Mouse (Mus musculus): ENCODE data around the gene Bcl2l11. TPM values are rescaled to one million over a fixed set of nuclear protein-coding genes. Genes with fewer than 3 reads are reported as not detected.

Bcl2l11 gene
- polyA plus RNA-seq, 1 experiment: 10.2 TPM

DNA sequence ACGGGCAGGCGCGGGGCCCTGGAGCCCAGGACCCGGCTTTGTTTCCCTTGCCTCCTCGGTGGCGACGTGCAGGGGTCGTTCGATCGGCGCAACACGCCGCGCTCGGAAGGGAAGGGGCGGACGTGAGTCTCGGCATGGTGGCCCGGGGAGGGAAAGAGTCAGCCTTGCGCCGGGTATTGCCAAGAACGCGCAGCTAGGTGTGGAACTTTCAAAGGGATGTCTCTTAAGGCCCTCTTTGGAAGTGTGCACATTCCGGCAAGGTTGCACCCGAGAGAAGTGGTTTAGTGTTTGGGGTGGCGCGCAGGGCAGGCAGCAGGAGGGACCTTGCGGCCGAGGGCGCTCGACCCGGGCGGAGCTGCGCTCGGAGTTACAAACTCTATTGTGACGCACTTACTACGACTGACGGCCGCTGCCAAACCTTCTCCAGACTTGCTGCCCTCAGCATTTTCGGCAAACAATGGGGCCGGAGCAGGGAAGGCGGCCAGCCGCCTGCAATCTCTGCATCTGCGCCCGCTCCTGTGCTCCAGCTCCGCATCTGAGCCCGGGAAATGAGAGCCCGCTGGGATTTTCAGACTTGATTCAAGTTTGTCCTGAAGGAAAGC is 2.0 kb downstream of the Bcl2l11 start:
- no peak for TF ChIP-seq POLR2A (IDR thresholded peaks at IDR 0.05; ENCODE audit: borderline replicate concordance, control insufficient read depth, low read depth, low read length)
- no peak for TF ChIP-seq CTCF (IDR thresholded peaks at IDR 0.05; ENCODE audit: control insufficient read depth, insufficient read depth, low read length)
- Histone ChIP-seq H3K27ac (ENCODE audit: control insufficient read depth, insufficient read depth, low read depth, low read length, poor library complexity) (peak overlapping the region; percentile 70), H3K4me1 (ENCODE audit: control insufficient read depth, insufficient read depth, low read length) (peaks cover 2% of the 10 kb centered on the region), H3K4me3 (replicated peaks; ENCODE audit: control insufficient read depth, low read depth, low read length) (peak overlapping the region; percentile 77)
- under 1% methylated on average over 48 of the region's 48 CpGs for WGBS

DNA sequence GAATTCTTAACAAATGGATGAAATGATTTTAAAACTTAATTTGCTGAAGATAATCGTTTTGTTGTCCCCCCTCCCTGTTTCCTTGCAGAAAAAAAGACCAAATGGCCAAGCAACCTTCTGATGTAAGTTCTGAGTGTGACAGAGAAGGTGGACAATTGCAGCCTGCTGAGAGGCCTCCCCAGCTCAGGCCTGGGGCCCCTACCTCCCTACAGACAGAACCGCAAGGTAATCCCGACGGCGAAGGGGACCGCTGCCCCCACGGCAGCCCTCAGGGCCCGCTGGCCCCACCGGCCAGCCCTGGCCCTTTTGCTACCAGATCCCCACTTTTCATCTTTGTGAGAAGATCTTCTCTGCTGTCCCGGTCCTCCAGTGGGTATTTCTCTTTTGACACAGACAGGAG is 2.7 kb downstream of the Bcl2l11 start:
- peaks cover 2% of the 10 kb centered on the region for H3K4me1 ChIP-seq (ENCODE audit: control insufficient read depth, insufficient read depth, low read length)
- H3K27ac ChIP-seq (ENCODE audit: control insufficient read depth, insufficient read depth, low read depth, low read length, poor library complexity): no peak overlapping the region

DNA sequence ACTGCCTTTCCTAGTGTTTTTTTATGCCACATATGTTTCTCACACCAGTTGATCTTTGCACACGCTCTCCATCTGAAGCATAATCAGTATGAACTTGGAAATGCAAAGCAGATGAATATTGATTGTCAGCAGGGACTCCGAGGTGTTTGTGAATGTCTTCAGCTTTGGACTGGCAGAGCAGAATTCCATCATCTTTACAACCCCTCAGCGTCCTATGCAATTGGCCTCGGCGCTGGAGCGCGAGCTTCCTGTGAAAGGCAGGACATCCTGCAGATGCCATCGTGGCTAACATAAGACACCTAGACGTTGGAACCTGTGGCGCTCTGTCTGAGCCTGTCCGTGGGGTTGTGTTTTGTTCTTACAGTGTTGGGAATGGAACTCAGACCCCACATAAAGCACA is 5.7 kb downstream of the Bcl2l11 start:
- H3K4me1 ChIP-seq (ENCODE audit: control insufficient read depth, insufficient read depth, low read length): no peaks in the 10 kb centered on the region; the same call in 1 of the 2 replicates
- WGBS: 90% methylated on average over 11 of the region's 11 CpGs
- H3K4me3 ChIP-seq (replicated peaks; ENCODE audit: control insufficient read depth, low read depth, low read length): no peak overlapping the region
- no peak overlapping the region for H3K27ac ChIP-seq (ENCODE audit: control insufficient read depth, insufficient read depth, low read depth, low read length, poor library complexity)
- TF ChIP-seq CTCF (IDR thresholded peaks at IDR 0.05; ENCODE audit: control insufficient read depth, insufficient read depth, low read length): no peak
- no peak for TF ChIP-seq POLR2A (IDR thresholded peaks at IDR 0.05; ENCODE audit: borderline replicate concordance, control insufficient read depth, low read depth, low read length)

More for the DNA sequence above, 2.7 kb downstream of the Bcl2l11 start:
- TF ChIP-seq CTCF (IDR thresholded peaks at IDR 0.05; ENCODE audit: control insufficient read depth, insufficient read depth, low read length): no peak
- no peak for TF ChIP-seq POLR2A (IDR thresholded peaks at IDR 0.05; ENCODE audit: borderline replicate concordance, control insufficient read depth, low read depth, low read length)
- WGBS: 88% methylated on average over 10 of the region's 10 CpGs
- H3K4me3 ChIP-seq (replicated peaks; ENCODE audit: control insufficient read depth, low read depth, low read length): no peak overlapping the region

DNA sequence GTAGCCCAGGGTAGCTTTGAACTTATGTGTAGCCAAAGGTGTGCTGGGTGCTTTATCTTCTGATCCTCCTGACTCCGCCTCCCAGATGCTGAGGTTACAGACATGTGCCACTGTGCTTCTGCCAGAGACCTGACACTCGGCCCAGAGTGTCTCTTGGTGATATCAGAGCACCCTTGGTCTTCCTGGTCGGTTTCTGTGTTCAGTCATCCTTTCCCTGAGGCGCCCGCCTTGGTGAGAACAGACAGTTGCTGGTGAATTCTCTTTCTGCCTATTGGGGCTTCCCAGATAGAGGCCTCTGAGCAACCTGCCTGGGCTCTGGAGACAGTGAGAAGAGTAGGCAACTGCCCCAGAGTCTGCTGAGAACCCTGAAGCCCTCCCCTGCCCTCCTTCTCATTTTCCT is 6.8 kb downstream of the Bcl2l11 start:
- no peak overlapping the region for H3K27ac ChIP-seq (ENCODE audit: control insufficient read depth, insufficient read depth, low read depth, low read length, poor library complexity)
- no peak for TF ChIP-seq POLR2A (IDR thresholded peaks at IDR 0.05; ENCODE audit: borderline replicate concordance, control insufficient read depth, low read depth, low read length)
- no peak for TF ChIP-seq CTCF (IDR thresholded peaks at IDR 0.05; ENCODE audit: control insufficient read depth, insufficient read depth, low read length)
- WGBS: 69% methylated on average over 5 of the region's 5 CpGs
- H3K4me3 ChIP-seq (replicated peaks; ENCODE audit: control insufficient read depth, low read depth, low read length): no peak overlapping the region
- H3K4me1 ChIP-seq (ENCODE audit: control insufficient read depth, insufficient read depth, low read length): no peaks in the 10 kb centered on the region; the same call in 1 of the 2 replicates

DNA sequence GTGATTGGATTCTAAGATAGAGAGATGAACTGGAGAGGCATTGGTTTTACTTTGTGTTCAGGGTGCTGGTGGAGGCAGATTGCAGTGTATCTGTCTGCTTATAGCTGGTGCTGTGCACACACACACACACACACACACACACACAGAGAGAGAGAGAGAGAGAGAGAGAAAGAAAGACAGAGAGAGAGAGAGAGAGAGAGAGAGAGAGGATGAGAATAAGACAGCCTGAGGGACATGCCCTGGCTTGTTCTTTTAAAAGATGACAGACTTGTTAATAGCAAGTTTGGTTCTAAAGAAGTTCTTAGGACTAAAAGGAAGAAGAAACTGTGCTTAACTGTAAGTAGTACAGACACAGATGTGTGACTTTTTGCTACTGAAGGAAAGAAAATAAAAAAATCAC is 8.0 kb downstream of the Bcl2l11 start:
- no peak for TF ChIP-seq CTCF (IDR thresholded peaks at IDR 0.05; ENCODE audit: control insufficient read depth, insufficient read depth, low read length)
- H3K27ac ChIP-seq (ENCODE audit: control insufficient read depth, insufficient read depth, low read depth, low read length, poor library complexity): no peak overlapping the region
- peaks cover under 1% of the 10 kb centered on the region for H3K4me1 ChIP-seq (ENCODE audit: control insufficient read depth, insufficient read depth, low read length)
- H3K4me3 ChIP-seq (replicated peaks; ENCODE audit: control insufficient read depth, low read depth, low read length): no peak overlapping the region

DNA sequence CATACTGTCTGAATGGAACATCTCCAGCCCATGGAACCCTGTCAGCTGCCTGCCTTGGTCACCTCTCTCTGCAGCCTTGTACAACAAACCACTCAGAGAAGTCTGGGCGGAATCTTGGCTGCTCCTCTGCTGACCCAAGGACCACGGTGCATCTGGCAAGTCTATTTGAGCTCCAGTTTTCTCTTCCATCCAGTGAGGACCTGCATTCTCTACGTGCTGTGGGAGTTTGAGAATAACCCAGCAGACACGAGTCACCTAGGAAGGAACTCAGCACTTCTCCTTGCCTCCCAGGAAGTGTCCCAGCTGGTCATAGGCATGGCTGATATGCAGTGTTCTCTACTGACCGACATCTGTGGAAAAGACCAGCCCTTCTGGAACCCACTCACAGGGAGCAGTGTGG is 8.6 kb downstream of the Bcl2l11 start:
- Histone ChIP-seq H3K4me1 (ENCODE audit: control insufficient read depth, insufficient read depth, low read length) (peaks cover 1% of the 10 kb centered on the region), H3K27ac (ENCODE audit: control insufficient read depth, insufficient read depth, low read depth, low read length, poor library complexity) (no peak overlapping the region), H3K4me3 (replicated peaks; ENCODE audit: control insufficient read depth, low read depth, low read length) (no peak overlapping the region)
- 70% methylated on average over 5 of the region's 5 CpGs for whole genome bisulfite sequencing
- TF ChIP-seq POLR2A (IDR thresholded peaks at IDR 0.05; ENCODE audit: borderline replicate concordance, control insufficient read depth, low read depth, low read length): no peak
- no peak for TF ChIP-seq CTCF (IDR thresholded peaks at IDR 0.05; ENCODE audit: control insufficient read depth, insufficient read depth, low read length)

DNA sequence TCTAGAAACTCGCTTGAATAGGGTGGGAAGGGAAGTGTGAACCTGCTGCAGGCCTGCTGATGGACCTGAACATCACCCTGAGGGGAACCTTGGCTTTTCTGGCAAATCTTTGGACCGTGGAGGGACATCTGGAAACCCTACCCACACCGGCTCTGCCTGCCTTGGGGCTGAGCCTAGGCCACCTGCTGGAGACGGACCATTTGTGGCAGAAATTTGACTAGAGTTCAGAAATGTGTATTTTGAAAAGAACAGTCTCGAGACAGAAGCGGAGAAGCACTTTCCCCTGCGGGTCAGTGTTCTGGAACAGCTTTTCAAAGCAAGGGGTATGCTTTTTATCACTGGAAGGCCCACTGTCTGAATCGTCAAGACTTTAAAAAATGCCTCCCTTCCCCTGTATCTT is 9.1 kb downstream of the Bcl2l11 start:
- Histone ChIP-seq H3K4me3 (replicated peaks; ENCODE audit: control insufficient read depth, low read depth, low read length) (no peak overlapping the region), H3K27ac (ENCODE audit: control insufficient read depth, insufficient read depth, low read depth, low read length, poor library complexity) (no peak overlapping the region), H3K4me1 (ENCODE audit: control insufficient read depth, insufficient read depth, low read length) (peaks cover 1% of the 10 kb centered on the region)
- 82% methylated on average over 8 of the region's 8 CpGs for WGBS
- TF ChIP-seq CTCF (IDR thresholded peaks at IDR 0.05; ENCODE audit: control insufficient read depth, insufficient read depth, low read length): no peak
- TF ChIP-seq POLR2A (IDR thresholded peaks at IDR 0.05; ENCODE audit: borderline replicate concordance, control insufficient read depth, low read depth, low read length): no peak

DNA sequence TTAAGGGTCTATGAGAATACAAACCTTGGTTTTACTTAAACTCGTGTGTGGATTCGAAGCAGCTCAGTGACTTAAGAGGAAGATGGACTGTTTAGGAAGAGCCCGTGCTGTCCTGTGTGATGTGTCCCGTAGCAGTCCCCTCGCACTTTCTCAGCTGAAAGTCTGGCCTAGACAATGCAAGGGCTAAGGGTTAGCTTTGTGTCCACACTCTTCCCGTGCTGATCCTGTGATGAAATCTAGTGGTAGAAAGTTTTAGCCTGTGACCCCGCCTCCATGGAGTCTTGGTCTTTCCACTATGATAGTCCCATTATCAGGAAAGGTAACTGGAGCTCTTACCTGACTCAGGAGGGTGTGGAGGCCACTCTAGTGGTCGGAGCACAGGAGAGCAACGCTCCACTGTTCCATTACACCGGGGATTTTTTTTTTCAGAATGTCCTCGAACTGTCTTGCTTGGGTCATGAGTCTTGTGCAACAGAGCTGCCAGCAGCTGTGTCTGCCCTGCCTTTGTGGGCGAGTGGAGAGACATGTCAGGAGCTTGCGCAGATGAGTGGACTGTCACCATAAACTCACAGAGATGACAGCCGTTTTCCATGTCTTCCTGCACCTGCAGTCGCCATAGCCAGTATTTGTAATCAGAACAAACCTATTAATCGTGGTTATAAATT is 11.1 kb downstream of the Bcl2l11 start:
- WGBS: 46% methylated on average over 16 of the region's 16 CpGs
- H3K27ac ChIP-seq (ENCODE audit: control insufficient read depth, insufficient read depth, low read depth, low read length, poor library complexity): no peak overlapping the region
- no peak for TF ChIP-seq CTCF (IDR thresholded peaks at IDR 0.05; ENCODE audit: control insufficient read depth, insufficient read depth, low read length)
- TF ChIP-seq POLR2A (IDR thresholded peaks at IDR 0.05; ENCODE audit: borderline replicate concordance, control insufficient read depth, low read depth, low read length): no peak

More for the DNA sequence above, 11.1 kb downstream of the Bcl2l11 start:
- no peak overlapping the region for H3K4me3 ChIP-seq (replicated peaks; ENCODE audit: control insufficient read depth, low read depth, low read length)
- H3K4me1 ChIP-seq (ENCODE audit: control insufficient read depth, insufficient read depth, low read length): peaks cover 3% of the 10 kb centered on the region

Data from bone marrow, adult 2 months (tissue).